Mouse (Mus musculus): ENCODE data around the gene Ildr2. TPM values are rescaled to one million over a fixed set of nuclear protein-coding genes. Genes with fewer than 3 reads are reported as not detected.
A peak's percentile ranks its signal among the peaks of the same experiment; 100 is the strongest.

Ildr2 gene
- total and polyA plus RNA-seq, 2 experiments from 2014 or later, result 5.9 to 25.8 TPM

DNA sequence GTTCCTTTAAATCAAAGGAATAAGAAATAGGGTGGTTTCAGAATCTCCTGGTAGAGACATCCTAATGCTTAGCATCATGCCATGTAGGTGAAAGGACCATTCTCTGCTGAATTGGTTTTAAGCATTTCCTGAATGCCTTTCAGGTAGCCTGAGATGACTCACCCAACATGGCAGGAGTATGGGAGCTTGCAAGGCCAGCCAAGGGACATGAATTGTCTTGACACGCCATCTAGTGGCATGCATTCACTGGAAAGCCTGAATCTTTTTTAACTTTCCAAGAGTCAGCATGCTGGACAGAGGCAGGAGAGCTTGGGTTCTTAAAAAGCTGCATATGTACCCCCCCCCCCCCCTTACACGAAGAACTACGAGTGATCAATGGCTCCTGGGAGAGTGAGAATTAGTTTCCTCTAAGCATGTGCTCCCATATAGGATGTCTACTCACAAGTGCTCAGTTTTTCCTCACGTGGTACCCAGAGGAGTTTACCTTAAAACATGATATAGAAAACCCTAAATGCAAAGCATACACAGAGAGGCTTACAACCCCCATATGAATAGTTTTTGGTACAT is 65.3 kb downstream of the Ildr2 start:
- peak; percentile 83 for TF ChIP-seq CTCF (IDR thresholded peaks at IDR 0.05; ENCODE audit: low read depth)
- 0 out of 2 replicates have a peak, but pooled peaks have one; percentile 29 for ATAC-seq

DNA sequence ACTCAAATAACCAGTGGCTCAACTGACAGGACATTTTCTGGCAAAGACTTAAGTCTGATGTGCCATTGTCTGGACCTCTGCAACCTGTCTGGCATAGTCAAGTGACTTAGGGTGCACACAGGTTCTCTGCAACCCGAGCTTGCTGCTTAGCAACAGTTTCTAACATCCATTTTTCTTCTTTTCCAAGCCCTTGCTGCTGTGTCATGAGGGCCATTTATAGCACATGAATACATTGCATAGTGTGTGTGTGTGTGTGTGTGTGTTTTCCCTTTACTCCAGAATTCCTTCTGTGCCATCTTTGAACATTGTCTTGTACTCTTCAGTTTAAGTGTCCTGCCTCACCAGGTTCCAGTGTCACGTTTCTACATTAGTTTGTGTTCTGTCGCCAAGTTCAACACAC is 72.5 kb downstream of the Ildr2 start:
- Histone ChIP-seq H3K27ac (no peak overlapping the region), H3K36me3 (ENCODE audit: insufficient read depth, low read length) (no peaks in the 10 kb centered on the region), H3K9ac (replicated peaks; ENCODE audit: low read length) (no peak overlapping the region), H3K4me2 (ENCODE audit: low read depth, low read length) (no peak overlapping the region), H3K27me3 (ENCODE audit: insufficient read depth, low read length) (no peaks in the 10 kb centered on the region), H3K9me3 (ENCODE audit: low read length) (no peaks in the 10 kb centered on the region), H3K4me3 (ENCODE audit: low read length) (no peak overlapping the region), H3K4me1 (ENCODE audit: insufficient read depth, low read length) (no peaks in the 10 kb centered on the region)
- ATAC-seq (no peak), DNase-seq (ENCODE audit: low spot score) (no peak)
- 65% methylated on average over 3 of the region's 3 CpGs for WGBS
- no peak for TF ChIP-seq CTCF (IDR thresholded peaks at IDR 0.05; ENCODE audit: low read depth)

More for the DNA sequence above, 65.3 kb downstream of the Ildr2 start:
- WGBS, result 17% methylated on average over 4 of the region's 4 CpGs
- peak; percentile 85 for DNase-seq (ENCODE audit: low spot score)
- Histone ChIP-seq H3K27ac (no peak overlapping the region), H3K4me2 (ENCODE audit: low read depth, low read length) (no peak overlapping the region), H3K9me3 (ENCODE audit: low read length) (no peaks in the 10 kb centered on the region), H3K9ac (replicated peaks; ENCODE audit: low read length) (no peak overlapping the region), H3K36me3 (ENCODE audit: insufficient read depth, low read length) (no peaks in the 10 kb centered on the region), H3K27me3 (ENCODE audit: insufficient read depth, low read length) (no peaks in the 10 kb centered on the region), H3K4me1 (ENCODE audit: insufficient read depth, low read length) (no peaks in the 10 kb centered on the region), H3K4me3 (ENCODE audit: low read length) (no peak overlapping the region)

DNA sequence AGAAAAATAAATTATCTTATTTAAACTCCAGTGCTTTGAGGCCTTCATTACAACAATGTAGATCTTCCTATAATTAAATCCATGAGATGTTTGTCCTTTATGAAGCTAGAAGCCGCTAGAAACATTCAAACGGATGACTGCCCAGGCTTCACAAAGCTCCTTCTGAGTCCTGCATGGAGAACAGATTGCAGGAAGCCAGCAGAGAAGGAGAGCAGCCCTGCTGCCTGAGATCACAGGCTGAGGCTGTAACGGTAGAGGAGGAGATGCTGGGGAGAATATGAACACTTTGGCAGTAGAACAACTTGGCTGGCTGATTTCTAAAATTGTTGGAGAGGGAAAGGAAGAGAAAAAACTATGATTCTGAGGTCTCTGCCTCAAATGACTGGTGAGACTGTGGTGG is 76.8 kb downstream of the Ildr2 start:
- no peaks in the 10 kb centered on the region for H3K36me3 ChIP-seq (ENCODE audit: insufficient read depth, low read length)
- DNase-seq (ENCODE audit: low spot score), result peak; percentile 13
- no peak overlapping the region for H3K9ac ChIP-seq (replicated peaks; ENCODE audit: low read length)
- no peaks in the 10 kb centered on the region for H3K4me1 ChIP-seq (ENCODE audit: insufficient read depth, low read length)
- 40% methylated on average over 3 of the region's 3 CpGs for WGBS
- H3K27ac ChIP-seq, result no peak overlapping the region
- H3K4me3 ChIP-seq (ENCODE audit: low read length), result no peak overlapping the region
- no peaks in the 10 kb centered on the region for H3K27me3 ChIP-seq (ENCODE audit: insufficient read depth, low read length)
- H3K9me3 ChIP-seq (ENCODE audit: low read length), result no peaks in the 10 kb centered on the region
- H3K4me2 ChIP-seq (ENCODE audit: low read depth, low read length), result no peak overlapping the region
- no peak for TF ChIP-seq CTCF (IDR thresholded peaks at IDR 0.05; ENCODE audit: low read depth)
- ATAC-seq, result no peak

DNA sequence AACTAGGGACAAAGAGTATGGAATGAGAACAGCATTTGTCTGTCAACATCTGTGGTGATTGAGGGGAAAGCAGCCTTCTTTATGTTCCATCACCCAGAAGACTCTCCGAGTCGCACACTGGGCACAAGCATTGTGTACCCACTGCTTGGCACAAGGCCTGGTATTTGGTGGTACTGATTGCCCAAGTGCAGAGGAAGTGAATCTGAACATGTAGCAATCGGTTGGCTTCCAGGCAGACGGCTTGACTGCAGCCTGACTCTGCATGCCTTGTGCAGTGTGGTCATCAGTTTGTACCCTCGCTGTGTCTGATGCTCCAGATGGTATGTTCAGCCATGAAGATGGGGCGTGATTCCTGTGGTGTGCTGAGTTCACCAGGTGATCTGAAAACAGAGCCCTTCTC is 85.2 kb downstream of the Ildr2 start:
- TF ChIP-seq CTCF (IDR thresholded peaks at IDR 0.05; ENCODE audit: low read depth), result no peak
- Histone ChIP-seq H3K27me3 (ENCODE audit: insufficient read depth, low read length) (no peaks in the 10 kb centered on the region), H3K36me3 (ENCODE audit: insufficient read depth, low read length) (no peaks in the 10 kb centered on the region), H3K27ac (no peak overlapping the region), H3K9ac (replicated peaks; ENCODE audit: low read length) (no peak overlapping the region), H3K9me3 (ENCODE audit: low read length) (no peaks in the 10 kb centered on the region), H3K4me1 (ENCODE audit: insufficient read depth, low read length) (no peaks in the 10 kb centered on the region), H3K4me2 (ENCODE audit: low read depth, low read length) (no peak overlapping the region), H3K4me3 (ENCODE audit: low read length) (no peak overlapping the region)
- DNase-seq (ENCODE audit: low spot score), result no peak
- WGBS, result 69% methylated on average over 6 of the region's 6 CpGs
- ATAC-seq, result no peak

DNA sequence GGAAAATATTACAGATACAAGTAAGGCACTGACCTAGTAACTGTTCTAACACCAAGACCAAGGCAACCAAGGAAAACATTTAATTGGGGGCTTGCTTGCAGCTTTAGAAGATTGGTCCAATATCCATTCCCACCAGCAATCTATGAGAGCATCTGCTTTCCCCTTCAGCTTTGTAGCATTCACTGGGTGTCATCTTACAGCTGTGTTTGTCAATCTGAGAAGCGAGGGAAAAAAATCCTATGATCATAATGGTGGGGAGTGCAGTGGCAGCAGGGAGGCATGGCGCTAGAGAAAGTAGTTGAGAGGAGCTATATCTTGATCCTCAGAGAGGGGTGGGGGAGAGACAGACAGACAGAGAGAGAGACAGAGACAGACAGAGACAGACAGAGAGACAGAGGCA is 88.1 kb downstream of the Ildr2 start:
- no peak overlapping the region for H3K4me2 ChIP-seq (ENCODE audit: low read depth, low read length)
- WGBS, result 89% methylated on average over 2 of the region's 2 CpGs

DNA sequence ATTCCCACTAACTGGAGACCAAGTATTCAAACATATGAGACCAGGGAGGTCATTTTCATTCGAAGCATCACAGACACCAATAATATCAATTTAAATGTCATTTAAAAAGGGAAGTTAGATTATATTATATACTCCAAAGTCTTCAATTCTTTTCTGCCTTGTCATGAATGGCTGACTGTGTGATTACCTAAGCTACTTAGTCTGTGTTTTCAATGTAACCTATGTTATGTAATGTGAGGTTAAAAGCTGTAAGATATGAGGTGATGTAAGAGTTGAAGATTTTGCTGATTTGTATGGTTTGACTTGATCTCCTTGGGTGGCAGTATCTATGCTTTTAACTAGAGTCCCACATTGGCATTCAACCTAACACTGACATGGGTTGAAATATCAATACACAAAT is 88.6 kb downstream of the Ildr2 start:
- no peak for DNase-seq (ENCODE audit: low spot score)

More for the DNA sequence above, 88.1 kb downstream of the Ildr2 start:
- H3K36me3 ChIP-seq (ENCODE audit: insufficient read depth, low read length), result no peaks in the 10 kb centered on the region
- DNase-seq (ENCODE audit: low spot score) (no peak), ATAC-seq (no peak)
- H3K4me1 ChIP-seq (ENCODE audit: insufficient read depth, low read length), result no peaks in the 10 kb centered on the region
- no peak for TF ChIP-seq CTCF (IDR thresholded peaks at IDR 0.05; ENCODE audit: low read depth)
- H3K9me3 ChIP-seq (ENCODE audit: low read length), result no peaks in the 10 kb centered on the region
- no peaks in the 10 kb centered on the region for H3K27me3 ChIP-seq (ENCODE audit: insufficient read depth, low read length)
- H3K9ac ChIP-seq (replicated peaks; ENCODE audit: low read length), result no peak overlapping the region
- no peak overlapping the region for H3K27ac ChIP-seq
- no peak overlapping the region for H3K4me3 ChIP-seq (ENCODE audit: low read length)

DNA sequence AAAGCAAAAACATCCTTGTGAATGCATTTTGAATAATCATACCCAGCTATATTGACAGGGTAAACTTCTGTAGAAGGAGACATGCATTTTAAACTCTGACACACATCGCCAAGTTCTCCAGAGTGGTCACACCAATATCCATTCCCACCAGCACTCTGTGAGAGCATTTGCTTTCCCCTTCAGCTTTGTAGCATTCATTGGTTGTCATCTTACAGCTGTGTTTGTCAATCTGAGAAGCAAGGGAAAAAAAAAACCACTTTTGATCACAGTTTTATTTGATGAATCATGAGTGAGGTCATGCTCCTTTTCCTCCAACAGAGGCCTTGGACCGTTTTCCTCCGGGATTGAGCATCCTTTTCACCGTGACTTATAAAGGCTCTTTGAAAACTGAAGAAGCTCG is 89.6 kb downstream of the Ildr2 start:
- H3K9ac ChIP-seq (replicated peaks; ENCODE audit: low read length), result no peak overlapping the region

More for the DNA sequence above, 88.6 kb downstream of the Ildr2 start:
- TF ChIP-seq CTCF (IDR thresholded peaks at IDR 0.05; ENCODE audit: low read depth), result no peak
- H3K9me3 ChIP-seq (ENCODE audit: low read length), result no peaks in the 10 kb centered on the region
- H3K4me3 ChIP-seq (ENCODE audit: low read length), result no peak overlapping the region
- H3K36me3 ChIP-seq (ENCODE audit: insufficient read depth, low read length), result no peaks in the 10 kb centered on the region
- no peaks in the 10 kb centered on the region for H3K4me1 ChIP-seq (ENCODE audit: insufficient read depth, low read length)
- H3K9ac ChIP-seq (replicated peaks; ENCODE audit: low read length), result no peak overlapping the region
- 87% methylated on average over 1 of the region's 1 CpGs for WGBS
- H3K27ac ChIP-seq, result no peak overlapping the region
- no peak overlapping the region for H3K4me2 ChIP-seq (ENCODE audit: low read depth, low read length)
- no peak for ATAC-seq
- H3K27me3 ChIP-seq (ENCODE audit: insufficient read depth, low read length), result no peaks in the 10 kb centered on the region

More for the DNA sequence above, 89.6 kb downstream of the Ildr2 start:
- TF ChIP-seq CTCF (IDR thresholded peaks at IDR 0.05; ENCODE audit: low read depth), result no peak
- H3K27me3 ChIP-seq (ENCODE audit: insufficient read depth, low read length), result no peaks in the 10 kb centered on the region
- no peak for DNase-seq (ENCODE audit: low spot score)
- WGBS, result 43% methylated on average over 5 of the region's 5 CpGs
- no peak overlapping the region for H3K4me2 ChIP-seq (ENCODE audit: low read depth, low read length)
- H3K4me3 ChIP-seq (ENCODE audit: low read length), result no peak overlapping the region
- no peaks in the 10 kb centered on the region for H3K36me3 ChIP-seq (ENCODE audit: insufficient read depth, low read length)
- no peaks in the 10 kb centered on the region for H3K4me1 ChIP-seq (ENCODE audit: insufficient read depth, low read length)
- no peak for ATAC-seq
- H3K9me3 ChIP-seq (ENCODE audit: low read length), result no peaks in the 10 kb centered on the region
- no peak overlapping the region for H3K27ac ChIP-seq

All from hindbrain, postnatal 0 days (tissue).